Mouse (Mus musculus) MEL (cell line): Measurements from ENCODE around the gene Slfn5. TPM values are rescaled to one million over a fixed set of nuclear protein-coding genes. Genes with fewer than 3 reads are reported as not detected.

Experiments used
- DNase-seq: peaks from one replicate; pipeline ENCODE4 v3.0.0; 2011; ENCODE audit warnings: low read depth, low spot score
- H3K27ac ChIP-seq: 2 replicates; pipeline ENCODE4 v1.5.1; 2012; ENCODE audit warnings: low read depth, mild to moderate bottlenecking, control low read depth, low read length, moderate library complexity; ENCODE audit not compliant: control insufficient read depth
- H3K27me3 ChIP-seq, 2 experiments: fragments of 150-350 bp in 1 of 2; sonication (generic) in 1 of 2; 2 replicates each; pipeline ENCODE4 v1.6.1; 2012; ENCODE audit warnings: low read length in 2 of 2, mild to moderate bottlenecking in 2 of 2, improper control_type of control experiment in 1 of 2, moderate library complexity in 1 of 2; ENCODE audit not compliant: insufficient read depth in 2 of 2, control insufficient read depth in 1 of 2
- H3K36me3 ChIP-seq, 2 experiments: 2 replicates each; pipeline ENCODE4 v1.6.1; 2012 to 2014; ENCODE audit warnings: low read length in 2 of 2, improper control_type of control experiment in 1 of 2, inconsistent platforms in 1 of 2, mild to moderate bottlenecking in 1 of 2; ENCODE audit not compliant: insufficient read depth in 2 of 2, control insufficient read depth in 1 of 2
- H3K4me1 ChIP-seq, 2 experiments: fragments of 150-350 bp in 1 of 2; sonication (generic) in 1 of 2; 2 replicates each; pipeline ENCODE4 v1.6.1; 2012; ENCODE audit warnings: low read length in 2 of 2, improper control_type of control experiment in 1 of 2, mild to moderate bottlenecking in 1 of 2; ENCODE audit not compliant: insufficient read depth in 2 of 2, control insufficient read depth in 1 of 2
- H3K4me3 ChIP-seq, 2 experiments: fragments of 150-350 bp in 1 of 2; sonication (generic) in 1 of 2; 2 replicates each; pipeline ENCODE4 v1.5.1; 2012; ENCODE audit warnings: low read depth in 2 of 2, low read length in 2 of 2, mild to moderate bottlenecking in 2 of 2, moderate library complexity in 2 of 2, control low read depth in 1 of 2, improper control_type of control experiment in 1 of 2; ENCODE audit not compliant: control insufficient read depth in 1 of 2, insufficient read depth in 1 of 2
- H3K79me2 ChIP-seq: 2 replicates; pipeline ENCODE4 v1.6.1; 2012; ENCODE audit warnings: mild to moderate bottlenecking, low read length, moderate library complexity; ENCODE audit not compliant: control insufficient read depth, poor library complexity, insufficient read depth
- H3K9ac ChIP-seq: 2 replicates; pipeline ENCODE4 v1.6.1; 2012; ENCODE audit warnings: low read depth, mild to moderate bottlenecking, control low read depth, low read length, moderate library complexity; ENCODE audit not compliant: control insufficient read depth, poor library complexity, severe bottlenecking
- H3K9me3 ChIP-seq: fragments of 150-350 bp; sonication (generic); replicated peaks from 2 replicates; pipeline ENCODE4 v1.6.1; 2012; ENCODE audit warnings: mild to moderate bottlenecking, low read length, improper control_type of control experiment, moderate library complexity; ENCODE audit not compliant: insufficient read depth
- BHLHE40 ChIP-seq: IDR thresholded peaks from 2 replicates; pipeline ENCODE4 v1.6.1; 2012; ENCODE audit warnings: low read depth, mild to moderate bottlenecking, inconsistent platforms, low read length, improper control_type of control experiment, borderline replicate concordance
- CHD1 ChIP-seq: IDR thresholded peaks from 2 replicates; pipeline ENCODE4 v1.6.1; 2012; ENCODE audit warnings: low read depth, mild to moderate bottlenecking, inconsistent platforms, low read length, improper control_type of control experiment
- CHD2 ChIP-seq: IDR thresholded peaks from 2 replicates; pipeline ENCODE4 v1.6.1; 2011; ENCODE audit warnings: low read length, improper control_type of control experiment
- EP300 ChIP-seq, 2 experiments: IDR thresholded peaks; 2 replicates each; pipeline ENCODE4 v1.6.1; 2011; ENCODE audit warnings: improper control_type of control experiment in 2 of 2, low read length in 2 of 2, low read depth in 1 of 2, mild to moderate bottlenecking in 1 of 2
- ETS1 ChIP-seq: IDR thresholded peaks from 2 replicates; pipeline ENCODE4 v1.6.1; 2012; ENCODE audit warnings: low read depth, mild to moderate bottlenecking, inconsistent platforms, low read length, improper control_type of control experiment, moderate library complexity
- HCFC1 ChIP-seq: IDR thresholded peaks from 2 replicates; pipeline ENCODE4 v1.6.1; 2012; ENCODE audit warnings: low read depth, mild to moderate bottlenecking, inconsistent platforms, low read length, improper control_type of control experiment, moderate library complexity
- KAT2A ChIP-seq: conservative IDR thresholded peaks from 2 replicates; pipeline ENCODE4 v1.6.1; 2012; ENCODE audit warnings: low read depth, low read length, improper control_type of control experiment, inconsistent platforms
- MAFK ChIP-seq: IDR thresholded peaks from 2 replicates; pipeline ENCODE4 v1.6.1; 2011; ENCODE audit warnings: low read depth, mild to moderate bottlenecking, low read length, improper control_type of control experiment, borderline replicate concordance
- MEF2A ChIP-seq: IDR thresholded peaks from 2 replicates; pipeline ENCODE4 v1.6.1; 2014; ENCODE audit warnings: low read depth, mild to moderate bottlenecking, inconsistent platforms, low read length, improper control_type of control experiment; ENCODE audit not compliant: poor library complexity, insufficient replicate concordance, severe bottlenecking; ENCODE audit errors: extremely low read depth
- MXI1 ChIP-seq: IDR thresholded peaks from 2 replicates; pipeline ENCODE4 v1.6.1; 2011; ENCODE audit warnings: mild to moderate bottlenecking, low read depth, low read length, improper control_type of control experiment
- MYB ChIP-seq: IDR thresholded peaks from 2 replicates; pipeline ENCODE4 v1.6.1; 2011; ENCODE audit warnings: mild to moderate bottlenecking, low read depth, low read length, improper control_type of control experiment
- MYC ChIP-seq: IDR thresholded peaks from 2 replicates; pipeline ENCODE4 v1.6.1; 2011; ENCODE audit warnings: low read depth, mild to moderate bottlenecking, low read length, improper control_type of control experiment, moderate library complexity
- POLR2A ChIP-seq, 2 experiments: IDR thresholded peaks; 2 replicates each; pipeline ENCODE4 v1.6.1; 2011 to 2012; ENCODE audit warnings: low read length in 2 of 2, mild to moderate bottlenecking in 2 of 2, control low read depth in 1 of 2, improper control_type of control experiment in 1 of 2, low read depth in 1 of 2, moderate library complexity in 1 of 2; ENCODE audit not compliant: control insufficient read depth in 1 of 2, insufficient read depth in 1 of 2, poor library complexity in 1 of 2
- POLR2AphosphoS5 ChIP-seq: IDR thresholded peaks from 2 replicates; pipeline ENCODE4 v1.6.1; 2012; ENCODE audit warnings: low read depth, borderline replicate concordance, mild to moderate bottlenecking, inconsistent platforms, low read length, moderate library complexity, mixed read lengths
- RAD21 ChIP-seq: IDR thresholded peaks from 2 replicates; pipeline ENCODE4 v1.6.1; 2011; ENCODE audit warnings: mild to moderate bottlenecking, low read depth, low read length, improper control_type of control experiment
- RCOR1 ChIP-seq: IDR thresholded peaks from 2 replicates; pipeline ENCODE4 v1.6.1; 2012; ENCODE audit warnings: low read depth, mild to moderate bottlenecking, inconsistent platforms, low read length, improper control_type of control experiment
- SIN3A ChIP-seq: IDR thresholded peaks from 2 replicates; pipeline ENCODE4 v1.6.1; 2012; ENCODE audit warnings: low read length, improper control_type of control experiment, inconsistent platforms
- SMC3 ChIP-seq: IDR thresholded peaks from 2 replicates; pipeline ENCODE4 v1.6.1; 2011; ENCODE audit warnings: low read depth, low read length, improper control_type of control experiment
- TAL1 ChIP-seq: IDR thresholded peaks from 2 replicates; pipeline ENCODE4 v1.6.1; 2012; ENCODE audit warnings: mild to moderate bottlenecking, inconsistent platforms, low read length, moderate library complexity, mixed read lengths
- UBTF ChIP-seq: IDR thresholded peaks from 2 replicates; pipeline ENCODE4 v1.6.1; 2012; ENCODE audit warnings: low read depth, mild to moderate bottlenecking, inconsistent platforms, low read length, improper control_type of control experiment, moderate library complexity, borderline replicate concordance; ENCODE audit not compliant: insufficient read depth
- USF1 ChIP-seq: IDR thresholded peaks from 2 replicates; pipeline ENCODE4 v1.6.1; 2014; ENCODE audit warnings: low read depth, mild to moderate bottlenecking, inconsistent platforms, low read length, improper control_type of control experiment, moderate library complexity
- ZC3H11A ChIP-seq: IDR thresholded peaks from 2 replicates; pipeline ENCODE4 v1.6.1; 2012; ENCODE audit warnings: low read depth, mild to moderate bottlenecking, inconsistent platforms, low read length, improper control_type of control experiment
- polyA plus RNA-seq, 2 experiments: library from polyadenylated mRNA; stranded (reverse) in 1 of 2; unstranded in 1 of 2; fragments of >175 nt in 1 of 2; fragments of >200 nt in 1 of 2; gene quantifications; 2 replicates each; pipeline versions ENCODE4 v1.2.1 to v1.2.4; 2012; ENCODE audit warnings: low replicate concordance in 2 of 2, low read depth in 1 of 2; ENCODE audit not compliant: insufficient read length in 2 of 2, insufficient read depth in 1 of 2, missing spikeins in 1 of 2
- total RNA-seq: library from RNA; depleted of rRNA; stranded (reverse); fragments of 300-350 nt; gene quantifications from 2 replicates; pipeline ENCODE4 v1.2.3, GENCODE M21; 2012

Gene Slfn5
- total and polyA plus RNA-seq, 3 experiments = 0.67 to 3.6 TPM; not detected in 1

DNA sequence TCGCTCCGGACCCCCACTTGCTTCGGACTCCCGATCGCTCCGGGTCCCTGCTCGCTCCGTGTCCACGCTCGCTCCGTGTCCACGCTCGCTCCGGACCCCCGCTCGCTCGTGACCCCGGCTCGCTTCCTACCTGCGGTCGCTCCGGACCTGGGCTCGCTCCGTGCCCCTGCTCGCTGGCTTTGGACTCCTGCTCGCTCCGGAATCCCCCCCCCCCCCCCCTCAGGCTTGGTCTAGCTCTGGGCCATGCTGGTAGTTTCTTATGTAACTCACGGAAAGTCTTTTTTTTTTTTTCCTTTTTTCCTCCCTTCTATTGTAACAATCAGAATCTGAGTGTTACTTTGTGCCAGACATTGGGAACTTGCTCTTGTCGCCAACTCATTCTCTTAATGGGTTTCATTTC, 18.0 kb upstream of the Slfn5 start:
- DNase-seq = no peak
- Histone ChIP-seq H3K27me3 (peaks cover 0 to 4% of the 10 kb centered on the region in 2 experiments; a peak in 1 of 4 replicates), H3K36me3 (no peaks in the 10 kb centered on the region), H3K9ac (no peak overlapping the region), H3K9me3 (no peaks in the 10 kb centered on the region; the same call in 1 of the 2 replicates), H3K4me3 (no peak overlapping the region), H3K4me1 (no peaks in the 10 kb centered on the region), H3K27ac (no peak overlapping the region), H3K79me2 (no peaks in the 10 kb centered on the region)
- TF ChIP-seq ETS1 (no peak), CHD2 (no peak), RAD21 (no peak), BHLHE40 (no peak)

DNA sequence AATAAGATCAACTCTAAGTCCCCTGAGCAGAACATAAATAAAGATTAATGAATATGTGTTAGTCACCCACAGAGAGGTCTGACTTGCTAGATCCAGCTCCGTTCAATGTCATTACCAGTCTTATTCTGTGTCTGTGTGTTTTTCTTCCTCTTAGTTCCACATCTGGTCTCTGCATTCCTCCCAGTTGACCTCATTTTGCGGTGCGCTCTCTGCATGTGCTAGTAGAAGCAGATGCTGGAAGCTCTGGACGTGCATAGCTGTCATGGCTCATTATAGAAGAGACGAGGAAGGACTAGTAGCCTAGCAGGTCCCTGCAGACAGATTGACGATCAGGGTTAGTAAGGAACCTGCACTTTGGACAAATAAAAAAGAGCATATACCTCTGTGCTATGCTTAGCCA, 7.8 kb upstream of the Slfn5 start:
- Histone ChIP-seq H3K4me1 (no peaks in the 10 kb centered on the region), H3K9me3 (no peaks in the 10 kb centered on the region), H3K79me2 (no peaks in the 10 kb centered on the region), H3K27ac (no peak overlapping the region), H3K27me3 (peaks cover 2 to 4% of the 10 kb centered on the region in 2 experiments; a peak in 3 of 4 replicates), H3K9ac (no peak overlapping the region), H3K4me3 (no peak overlapping the region), H3K36me3 (no peaks in the 10 kb centered on the region)
- no peak for DNase-seq
- TF ChIP-seq ETS1 (no peak), SMC3 (no peak), RCOR1 (no peak), EP300 (IDR thresholded peaks at IDR 0.05; ENCODE audit: low read depth in 1 of 2, low read length in 2 of 2) (no peak), MXI1 (no peak), CHD2 (no peak), USF1 (no peak), SIN3A (no peak), CHD1 (no peak), MYC (no peak), TAL1 (no peak), POLR2A (IDR thresholded peaks at IDR 0.05; ENCODE audit: control insufficient read depth in 1 of 2, insufficient read depth in 1 of 2, low read depth in 1 of 2, low read length in 2 of 2, poor library complexity in 1 of 2) (no peak), HCFC1 (no peak), ZC3H11A (no peak), KAT2A (no peak), MAFK (no peak), UBTF (no peak), MYB (no peak), POLR2AphosphoS5 (no peak), MEF2A (no peak)
